In the genomic region with DNA sequence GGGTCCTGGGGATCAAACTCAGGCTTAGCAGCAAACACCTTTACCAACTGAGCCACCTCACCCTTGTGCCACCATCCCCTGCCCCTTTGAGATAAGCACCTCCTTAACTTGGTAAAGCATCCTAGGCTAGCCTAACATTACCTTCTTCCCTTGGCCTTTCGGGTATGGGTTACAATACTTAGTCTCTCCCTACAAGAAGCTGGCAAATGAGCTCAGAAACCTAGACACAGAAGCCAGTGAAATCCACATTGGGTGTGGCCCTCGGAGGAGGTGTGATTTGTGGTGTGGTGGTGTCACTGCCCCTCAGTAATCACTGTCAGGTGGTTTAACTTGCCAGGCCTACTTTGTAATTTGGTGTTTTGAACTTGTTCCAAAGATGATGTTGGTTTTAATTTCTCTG, we compare ENCODE assay signal across 10 mouse cellular contexts.
A peak's percentile ranks its signal among the peaks of the same experiment; 100 is the strongest.
DNase-seq lines count a peak whose midpoint lies in the region; ATAC-seq and TF ChIP-seq lines count a peak whose summit lies in the region.
"Had no signal": no experiment of that assay in that cellular context is flagged by ENCODE, and none has a peak within 500 bp of the region (broad histone marks: within the 10 kb centered on the region; RNA-seq: fewer than 3 reads in every experiment).

No protein-coding gene starts in this region.

- no peak overlapping the region for H3K4me3 ChIP-seq in hindbrain, embryonic 12.5 days
- no peak overlapping the region for H3K4me3 ChIP-seq in hindbrain, embryonic 11.5 days (ENCODE audit: low read depth, low read length)
- peak overlapping the region; percentile 17; the same call in 1 of the 2 replicates for H3K4me3 ChIP-seq in embryonic facial prominence, embryonic 12.5 days
- no peak overlapping the region for H3K4me3 ChIP-seq in cerebellum, adult 2 months (replicated peaks; ENCODE audit: insufficient read depth, low read depth, low read length)

- peaks cover 24% of the 10 kb centered on the region for H3K4me1 ChIP-seq in hindbrain, embryonic 12.5 days
- H3K4me1 ChIP-seq in hindbrain, embryonic 11.5 days (replicated peaks; ENCODE audit: control insufficient read depth, insufficient read depth, low read length): peaks cover 2% of the 10 kb centered on the region; the same call in 1 of the 2 replicates
- H3K4me1 ChIP-seq in embryonic facial prominence, embryonic 12.5 days: peaks cover 48% of the 10 kb centered on the region
- no peaks in the 10 kb centered on the region for H3K4me1 ChIP-seq in cerebellum, adult 2 months (ENCODE audit: control insufficient read depth, insufficient read depth, low read length)

- H3K9ac ChIP-seq in hindbrain, embryonic 12.5 days: no peak overlapping the region
- H3K9ac ChIP-seq in hindbrain, embryonic 11.5 days (ENCODE audit: low read depth, low read length): no peak overlapping the region
- H3K9ac ChIP-seq in embryonic facial prominence, embryonic 12.5 days: no peak overlapping the region

- WGBS in hindbrain, embryonic 12.5 days: 95% methylated on average over 2 of the region's 2 CpGs
- WGBS in hindbrain, embryonic 11.5 days: 96% methylated on average over 2 of the region's 2 CpGs
- 71% methylated on average over 2 of the region's 2 CpGs for WGBS in embryonic facial prominence, embryonic 12.5 days
- WGBS in cerebellum, adult 2 months: 90% methylated on average over 2 of the region's 2 CpGs

- 0 out of 2 replicates have a peak overlapping the region, but pooled peaks have one; percentile 6 for H3K4me2 ChIP-seq in hindbrain, embryonic 12.5 days (replicated peaks)
- H3K4me2 ChIP-seq in hindbrain, embryonic 11.5 days (replicated peaks; ENCODE audit: low read depth, low read length): no peak overlapping the region
- peak overlapping the region; percentile 45 for H3K4me2 ChIP-seq in embryonic facial prominence, embryonic 12.5 days (replicated peaks)

- no peak overlapping the region for H3K27ac ChIP-seq in hindbrain, embryonic 12.5 days
- no peak overlapping the region for H3K27ac ChIP-seq in hindbrain, embryonic 11.5 days (ENCODE audit: low read depth, low read length)
- H3K27ac ChIP-seq in embryonic facial prominence, embryonic 12.5 days: no peak overlapping the region
- H3K27ac ChIP-seq in cerebellum, adult 2 months (ENCODE audit: insufficient read depth, low read length): no peak overlapping the region

- no peaks in the 10 kb centered on the region for H3K27me3 ChIP-seq in hindbrain, embryonic 12.5 days
- H3K27me3 ChIP-seq in hindbrain, embryonic 11.5 days (ENCODE audit: control insufficient read depth, insufficient read depth, low read length): no peaks in the 10 kb centered on the region
- H3K27me3 ChIP-seq in embryonic facial prominence, embryonic 12.5 days: no peaks in the 10 kb centered on the region
- no peaks in the 10 kb centered on the region for H3K27me3 ChIP-seq in cerebellum, adult 2 months (ENCODE audit: control insufficient read depth, insufficient read depth, low read length)

- H3K36me3 ChIP-seq in hindbrain, embryonic 12.5 days: no peaks in the 10 kb centered on the region
- H3K36me3 ChIP-seq in hindbrain, embryonic 11.5 days (ENCODE audit: control insufficient read depth, insufficient read depth, low read length): no peaks in the 10 kb centered on the region
- no peaks in the 10 kb centered on the region for H3K36me3 ChIP-seq in embryonic facial prominence, embryonic 12.5 days

- ATAC-seq in hindbrain, embryonic 12.5 days (ENCODE audit: low FRiP score): no peak
- ATAC-seq in hindbrain, embryonic 11.5 days (ENCODE audit: low FRiP score): no peak
- peak; percentile 6 for ATAC-seq in CD4-positive, CD25-positive, alpha-beta regulatory T cell, adult 4 months
- ATAC-seq in embryonic facial prominence, embryonic 12.5 days (ENCODE audit: insufficient number of reproducible peaks, insufficient read depth, low FRiP score, low TSS enrichment): no peak
- ATAC-seq in megakaryocyte, adult 5-6 weeks (ENCODE audit: poor library complexity, severe bottlenecking): peak; percentile 46; the same call in 1 of the 2 replicates
- ATAC-seq: lung, postnatal 0 days had no signal

- DNase-seq in hindbrain, embryonic 11.5 days (ENCODE audit: low spot score): no peak
- DNase-seq in right cerebral cortex, postnatal 36 days (ENCODE audit: low spot score in 2 of 2): no peak
- no peak for DNase-seq in layer of hippocampus, adult 18-20 months (ENCODE audit: low spot score in 2 of 2)
- DNase-seq in cerebellum, adult 2 months: no peak
- DNase-seq: thymus, adult 2 months had no signal

- no peak for TF ChIP-seq CTCF in cerebellum, adult 2 months (IDR thresholded peaks at IDR 0.05; ENCODE audit: borderline replicate concordance, insufficient read depth, low read depth, low read length)

- TF ChIP-seq POLR2A in cerebellum, adult 2 months (IDR thresholded peaks at IDR 0.05; ENCODE audit: borderline replicate concordance, insufficient read depth, low read length): no peak

- no peaks in the 10 kb centered on the region for H3K9me3 ChIP-seq in hindbrain, embryonic 12.5 days (replicated peaks)
- no peaks in the 10 kb centered on the region for H3K9me3 ChIP-seq in hindbrain, embryonic 11.5 days (ENCODE audit: control insufficient read depth, low read length)
- H3K9me3 ChIP-seq in embryonic facial prominence, embryonic 12.5 days: no peaks in the 10 kb centered on the region

Comparison
In these comparisons a context has a peak if more than half of its experiments do, and no peak if none do; other contexts are left out.
1. ATAC-seq: peak in CD4-positive, CD25-positive, alpha-beta regulatory T cell, adult 4 months (single experiment) and megakaryocyte, adult 5-6 weeks (single experiment); none in hindbrain, embryonic 12.5 days (single experiment), hindbrain, embryonic 11.5 days (single experiment) and embryonic facial prominence, embryonic 12.5 days (single experiment).